Mouse (Mus musculus) splenic B cell, adult 2 months (primary cell): ENCODE results near the gene Ube2g1.
A peak's percentile ranks its signal among the peaks of the same experiment; 100 is the strongest.
"Not testable (repeated sequence)": the region's sequence is repeated elsewhere in the genome, so short reads cannot be mapped to it uniquely, and the experiment has no call there.

ENCODE experiments used
- DNase-seq: peaks from one replicate; pipeline ENCODE4 v3.0.0-alpha.2; 2011; ENCODE audit warnings: low read depth, low spot score
- H3K27me3 ChIP-seq: 2 replicates; pipeline ENCODE4 v1.6.1; 2012; ENCODE audit warnings: mild to moderate bottlenecking, low read length, moderate library complexity, mixed read lengths; ENCODE audit not compliant: control insufficient read depth, poor library complexity, insufficient read depth, severe bottlenecking
- H3K36me3 ChIP-seq: 2 replicates; pipeline ENCODE4 v1.6.1; 2012; ENCODE audit warnings: mild to moderate bottlenecking, low read length, moderate library complexity, mixed read lengths; ENCODE audit not compliant: control insufficient read depth, poor library complexity, insufficient read depth, severe bottlenecking

The Ube2g1 gene

GRCm38 (mm10) chr11:72692353-72692752 lies 85.3 kb downstream of the Ube2g1 start:
- H3K27me3 ChIP-seq, result no peaks in the 10 kb centered on the region
- H3K36me3 ChIP-seq, result 0 out of 2 replicates have a peak, but pooled peaks cover 1% of the 10 kb centered on the region
- peak; percentile 24 for DNase-seq

GRCm38 (mm10) chr11:72695025-72695424 lies 87.9 kb downstream of the Ube2g1 start:
- H3K27me3 ChIP-seq, result no peaks in the 10 kb centered on the region
- DNase-seq, result no peak
- peaks cover 3% of the 10 kb centered on the region for H3K36me3 ChIP-seq

- peaks cover 3% of the 10 kb centered on the region for H3K36me3 ChIP-seq
- DNase-seq, result no peak
- no peaks in the 10 kb centered on the region for H3K27me3 ChIP-seq
Measured at GRCm38 (mm10) chr11:72696368-72696971, 89.4 kb downstream of the Ube2g1 start.

GRCm38 (mm10) chr11:72697323-72697722 lies 90.2 kb downstream of the Ube2g1 start:
- DNase-seq, result peak; percentile 24
- Histone ChIP-seq H3K27me3 (no peaks in the 10 kb centered on the region), H3K36me3 (peaks cover 4% of the 10 kb centered on the region)

GRCm38 (mm10) chr11:72705111-72705510 lies 98.0 kb downstream of the Ube2g1 start:
- not testable (repeated sequence) for H3K27me3 ChIP-seq, H3K36me3 ChIP-seq, DNase-seq

- H3K27me3 ChIP-seq, result no peaks in the 10 kb centered on the region
- DNase-seq, result no peak
- H3K36me3 ChIP-seq, result peaks cover 7% of the 10 kb centered on the region
Measured at GRCm38 (mm10) chr11:72712721-72713120, 105.6 kb downstream of the Ube2g1 start.

GRCm38 (mm10) chr11:72718161-72718560 lies 111.1 kb downstream of the Ube2g1 start:
- Histone ChIP-seq H3K36me3 (peaks cover 3% of the 10 kb centered on the region), H3K27me3 (no peaks in the 10 kb centered on the region)
- peak; percentile 9 for DNase-seq

- no peak for DNase-seq
- no peaks in the 10 kb centered on the region for H3K27me3 ChIP-seq
- H3K36me3 ChIP-seq, result peaks cover 3% of the 10 kb centered on the region
Measured at GRCm38 (mm10) chr11:72723165-72723564, 116.1 kb downstream of the Ube2g1 start.

- peaks cover 4% of the 10 kb centered on the region for H3K36me3 ChIP-seq
- peak; percentile 61 for DNase-seq
Measured at GRCm38 (mm10) chr11:72723871-72724270, 116.8 kb downstream of the Ube2g1 start.

GRCm38 (mm10) chr11:72726023-72726422 lies 118.9 kb downstream of the Ube2g1 start:
- DNase-seq, result peak; percentile 38

More at GRCm38 (mm10) chr11:72723871-72724270, 116.8 kb downstream of the Ube2g1 start:
- H3K27me3 ChIP-seq, result no peaks in the 10 kb centered on the region

GRCm38 (mm10) chr11:72733736-72734135 lies 126.7 kb downstream of the Ube2g1 start:
- no peak for DNase-seq
- Histone ChIP-seq H3K36me3 (peaks cover 14% of the 10 kb centered on the region), H3K27me3 (no peaks in the 10 kb centered on the region)

More at GRCm38 (mm10) chr11:72726023-72726422, 118.9 kb downstream of the Ube2g1 start:
- H3K27me3 ChIP-seq, result no peaks in the 10 kb centered on the region
- H3K36me3 ChIP-seq, result peaks cover 10% of the 10 kb centered on the region

GRCm38 (mm10) chr11:72734840-72735518 lies 127.9 kb downstream of the Ube2g1 start:
- H3K36me3 ChIP-seq, result peaks cover 14% of the 10 kb centered on the region
- no peak for DNase-seq
- no peaks in the 10 kb centered on the region for H3K27me3 ChIP-seq

- DNase-seq, result no peak
- H3K27me3 ChIP-seq, result no peaks in the 10 kb centered on the region
- H3K36me3 ChIP-seq, result peaks cover 15% of the 10 kb centered on the region
Measured at GRCm38 (mm10) chr11:72735519-72735860, 128.4 kb downstream of the Ube2g1 start.
